Mouse (Mus musculus) ES-E14 (cell line): ENCODE measurements around the gene Pou6f1. TPM values are rescaled to one million over a fixed set of nuclear protein-coding genes. Genes with fewer than 3 reads are reported as not detected.

ENCODE experiments used
- DNase-seq: peaks from one replicate; pipeline ENCODE4 v3.0.0-alpha.2; 2013; ENCODE audit warnings: low read depth, low spot score
- H3K27ac ChIP-seq: 2 replicates; pipeline ENCODE4 v1.5.1; 2012; ENCODE audit warnings: low read depth, mild to moderate bottlenecking, low read length, moderate library complexity, mixed read lengths; ENCODE audit not compliant: poor library complexity, insufficient read depth, severe bottlenecking
- H3K36me3 ChIP-seq: 2 replicates; pipeline ENCODE4 v1.6.1; 2012; ENCODE audit warnings: mild to moderate bottlenecking, low read length, moderate library complexity, mixed read lengths; ENCODE audit not compliant: control insufficient read depth, poor library complexity, insufficient read depth, severe bottlenecking
- H3K4me1 ChIP-seq, 2 experiments: fragments of 150-350 bp in 1 of 2; sonication (generic) in 1 of 2; 2 replicates each; pipeline ENCODE4 v1.6.1; 2012; ENCODE audit warnings: low read length in 2 of 2, mild to moderate bottlenecking in 1 of 2, mixed read lengths in 1 of 2; ENCODE audit not compliant: control insufficient read depth in 2 of 2, insufficient read depth in 2 of 2, poor library complexity in 1 of 2
- H3K4me3 ChIP-seq, 2 experiments: fragments of 150-350 bp in 1 of 2; sonication (generic) in 1 of 2; 2 replicates each; pipeline ENCODE4 v1.5.1; 2012; ENCODE audit warnings: low read length in 2 of 2, low read depth in 1 of 2, mild to moderate bottlenecking in 1 of 2, mixed read lengths in 1 of 2; ENCODE audit not compliant: insufficient read depth in 1 of 2, poor library complexity in 1 of 2, severe bottlenecking in 1 of 2
- H3K9ac ChIP-seq: 2 replicates; pipeline ENCODE4 v1.6.1; 2012; ENCODE audit warnings: low read depth, mild to moderate bottlenecking, low read length, mixed read lengths; ENCODE audit not compliant: poor library complexity, insufficient read depth, severe bottlenecking
- H3K9me3 ChIP-seq: fragments of 150-350 bp; sonication (generic); 2 replicates; pipeline ENCODE4 v1.6.1; 2012; ENCODE audit warnings: low read depth, mild to moderate bottlenecking, low read length; ENCODE audit not compliant: control insufficient read depth, insufficient read depth
- CHD2 ChIP-seq: IDR thresholded peaks from 2 replicates; pipeline ENCODE4 v1.6.1; 2014; ENCODE audit warnings: mild to moderate bottlenecking, low read depth, low read length, inconsistent platforms
- HCFC1 ChIP-seq: IDR thresholded peaks from 2 replicates; pipeline ENCODE4 v1.6.1; 2012; ENCODE audit warnings: low read length, inconsistent platforms, borderline replicate concordance; ENCODE audit not compliant: insufficient read depth
- MAFK ChIP-seq: IDR thresholded peaks from 2 replicates; pipeline ENCODE4 v1.6.1; 2014; ENCODE audit warnings: mild to moderate bottlenecking, low read depth, low read length, inconsistent platforms; ENCODE audit not compliant: insufficient read depth
- ZC3H11A ChIP-seq: IDR thresholded peaks from 2 replicates; pipeline ENCODE4 v1.6.1; 2012; ENCODE audit warnings: low read depth, mild to moderate bottlenecking, inconsistent platforms, low read length, borderline replicate concordance
- ZNF384 ChIP-seq: IDR thresholded peaks from 2 replicates; pipeline ENCODE4 v1.6.1; 2012; ENCODE audit warnings: low read depth, low read length, inconsistent platforms
- in situ Hi-C, 2 experiments: fragments of 600-800 bp; cut with MboI; formaldehyde crosslinking; loops; one replicate each; pipeline ENCODE4 v1.15.1; 2025; ENCODE audit warnings: low sequenced_read_pairs in 2 of 2, inconsistent platforms in 1 of 2; ENCODE audit not compliant: unreplicated experiment in 2 of 2
- total RNA-seq: library from RNA; depleted of rRNA; stranded (reverse); fragments of 300-350 nt; gene quantifications from 2 replicates; pipeline ENCODE4 v1.2.3, GENCODE M21; 2012

Pou6f1 gene
- total RNA-seq, 1 experiment, result 4.1 TPM

- no peak for DNase-seq
- TF ChIP-seq HCFC1 (no peak), CHD2 (no peak), ZC3H11A (no peak), MAFK (no peak), ZNF384 (no peak)
- H3K27ac ChIP-seq, result no peak overlapping the region
- in situ Hi-C loops, result no loop called here
- H3K36me3 ChIP-seq, result no peaks in the 10 kb centered on the region
- peak overlapping the region; percentile 31; the same call in 1 of the 2 replicates for H3K9ac ChIP-seq
- H3K4me3 ChIP-seq, result peak overlapping the region; percentile 63 to 79
- H3K4me1 ChIP-seq, result peaks cover 4 to 8% of the 10 kb centered on the region in 2 experiments; a peak in 2 of 4 replicates
- no peaks in the 10 kb centered on the region for H3K9me3 ChIP-seq
Measured at GRCm38 (mm10) chr15:100598883-100599275, 905 bp downstream of the Pou6f1 start.

GRCm38 (mm10) chr15:100598287-100598882 is 1.4 kb downstream of the Pou6f1 start:
- Histone ChIP-seq H3K36me3 (no peaks in the 10 kb centered on the region), H3K9me3 (no peaks in the 10 kb centered on the region), H3K27ac (no peak overlapping the region), H3K4me3 (peak overlapping the region in 1 of 2 experiments; percentile 63; a peak in 1 of 4 replicates), H3K9ac (no peak overlapping the region), H3K4me1 (peaks cover 4 to 8% of the 10 kb centered on the region in 2 experiments; a peak in 2 of 4 replicates)
- DNase-seq, result no peak
- no peak for TF ChIP-seq HCFC1
- no peak for TF ChIP-seq CHD2
- TF ChIP-seq MAFK, result no peak
- TF ChIP-seq ZC3H11A, result no peak
- TF ChIP-seq ZNF384, result no peak
- in situ Hi-C loops, result no loop called here

GRCm38 (mm10) chr15:100592817-100593216 is 7.0 kb downstream of the Pou6f1 start:
- in situ Hi-C loops, result no loop called here

GRCm38 (mm10) chr15:100590436-100590835 is 9.3 kb downstream of the Pou6f1 start:
- TF ChIP-seq MAFK (no peak), ZC3H11A (no peak), ZNF384 (no peak), CHD2 (no peak), HCFC1 (no peak)
- in situ Hi-C loops, result no loop called here
- DNase-seq, result no peak
- Histone ChIP-seq H3K9me3 (no peaks in the 10 kb centered on the region), H3K9ac (no peak overlapping the region), H3K27ac (no peak overlapping the region), H3K36me3 (no peaks in the 10 kb centered on the region), H3K4me3 (no peak overlapping the region), H3K4me1 (no peaks in the 10 kb centered on the region)

More at GRCm38 (mm10) chr15:100592817-100593216, 7.0 kb downstream of the Pou6f1 start:
- DNase-seq, result no peak
- TF ChIP-seq ZC3H11A, result no peak
- no peak for TF ChIP-seq HCFC1
- Histone ChIP-seq H3K4me1 (no peaks in the 10 kb centered on the region), H3K9me3 (no peaks in the 10 kb centered on the region), H3K4me3 (no peak overlapping the region), H3K9ac (no peak overlapping the region), H3K36me3 (no peaks in the 10 kb centered on the region), H3K27ac (no peak overlapping the region)

- no peak overlapping the region for H3K9ac ChIP-seq
Measured at GRCm38 (mm10) chr15:100588297-100588696, 11.5 kb downstream of the Pou6f1 start.

More at GRCm38 (mm10) chr15:100588297-100588696, 11.5 kb downstream of the Pou6f1 start:
- TF ChIP-seq ZNF384, result no peak
- TF ChIP-seq ZC3H11A, result no peak
- in situ Hi-C loops, result no loop called here
- Histone ChIP-seq H3K27ac (no peak overlapping the region), H3K4me1 (no peaks in the 10 kb centered on the region), H3K4me3 (no peak overlapping the region), H3K9me3 (no peaks in the 10 kb centered on the region), H3K36me3 (no peaks in the 10 kb centered on the region)
- DNase-seq, result no peak
